Mouse (Mus musculus) limb, embryonic 13.5 days (tissue): ENCODE measurements at regions not wholly inside any gene's neighbourhood (a gene's known extent, or its start where the extent isn't known, plus 50 kb on each side); places are given as distances from the start of the nearest gene placed in this dataset.
"Not testable (repeated sequence)": the region's sequence is repeated elsewhere in the genome, so short reads cannot be mapped to it uniquely, and the experiment has no call there.

ENCODE experiments used
- ATAC-seq: fragments of 200-750 bp; cut with Nextera tagmentation; 2 replicates; pipeline ENCODE4 v1.8.0; 2017; ENCODE audit warnings: low read depth, moderate number of reproducible peaks, moderate TSS enrichment; ENCODE audit not compliant: low FRiP score
- H3K27ac ChIP-seq: fragments of 300-500 bp; sonication (generic); 2 replicates; pipeline ENCODE4 v1.5.1; 2015; ENCODE audit warnings: inconsistent platforms, mild to moderate bottlenecking, moderate library complexity
- H3K27me3 ChIP-seq: fragments of 300-500 bp; sonication (generic); 2 replicates; pipeline ENCODE4 v1.6.1; 2015; ENCODE audit warnings: mild to moderate bottlenecking, inconsistent platforms
- H3K36me3 ChIP-seq: fragments of 300-500 bp; sonication (generic); 2 replicates; pipeline ENCODE4 v1.6.1; 2015; ENCODE audit warnings: inconsistent platforms, mild to moderate bottlenecking, moderate library complexity
- H3K4me1 ChIP-seq: fragments of 300-500 bp; sonication (generic); 2 replicates; pipeline ENCODE4 v1.6.1; 2015; ENCODE audit warnings: inconsistent platforms
- H3K4me2 ChIP-seq: fragments of 300-500 bp; sonication (generic); replicated peaks from 2 replicates; pipeline ENCODE4 v1.6.1; 2015; ENCODE audit warnings: inconsistent platforms, mild to moderate bottlenecking, moderate library complexity
- H3K4me3 ChIP-seq: fragments of 300-500 bp; sonication (generic); 2 replicates; pipeline ENCODE4 v1.5.1; 2015; ENCODE audit warnings: moderate library complexity, mild to moderate bottlenecking, inconsistent platforms
- H3K9ac ChIP-seq: fragments of 300-500 bp; sonication (generic); 2 replicates; pipeline ENCODE4 v1.6.1; 2015; ENCODE audit warnings: mild to moderate bottlenecking, inconsistent platforms
- H3K9me3 ChIP-seq: fragments of 300-500 bp; sonication (generic); 2 replicates; pipeline ENCODE4 v1.6.1; 2016; ENCODE audit warnings: inconsistent platforms
- WGBS: fragments of 180-500 bp; shearing (Covaris S2); methylation state at CpG from one replicate; pipeline ENCODE4 v1.1.7; 2015; 5-methylcytosine and 5-hydroxymethylcytosine counted together

DNA sequence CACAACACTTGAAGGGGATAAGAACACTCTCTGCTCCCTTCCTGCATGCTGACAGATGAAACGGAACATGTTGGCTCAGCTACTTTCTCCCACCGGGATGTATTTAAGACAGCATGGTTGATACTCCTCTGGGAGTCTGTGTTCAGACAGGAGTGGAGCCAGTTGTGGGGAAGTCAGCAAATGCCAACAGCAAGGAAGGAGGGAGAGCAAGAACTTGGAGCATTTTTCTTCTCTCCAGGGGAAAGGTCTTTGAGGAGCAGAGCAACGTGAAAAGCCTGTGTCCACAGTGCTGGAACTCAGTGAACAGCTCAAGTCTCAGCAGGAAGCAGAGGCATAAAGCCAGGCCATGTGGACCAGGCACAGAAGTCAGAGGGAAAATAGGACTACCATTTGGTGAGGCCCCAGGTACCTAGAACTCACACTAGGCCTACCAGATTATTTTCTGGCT is 188.8 kb upstream of the Dmac1 start:
- Histone ChIP-seq H3K9me3 (no peaks in the 10 kb centered on the region), H3K4me1 (no peaks in the 10 kb centered on the region), H3K4me3 (no peak overlapping the region), H3K27me3 (no peaks in the 10 kb centered on the region), H3K27ac (no peak overlapping the region), H3K4me2 (no peak overlapping the region), H3K36me3 (no peaks in the 10 kb centered on the region), H3K9ac (no peak overlapping the region)
- no peak for ATAC-seq
- 44% methylated on average over 3 of the region's 3 CpGs for WGBS

DNA sequence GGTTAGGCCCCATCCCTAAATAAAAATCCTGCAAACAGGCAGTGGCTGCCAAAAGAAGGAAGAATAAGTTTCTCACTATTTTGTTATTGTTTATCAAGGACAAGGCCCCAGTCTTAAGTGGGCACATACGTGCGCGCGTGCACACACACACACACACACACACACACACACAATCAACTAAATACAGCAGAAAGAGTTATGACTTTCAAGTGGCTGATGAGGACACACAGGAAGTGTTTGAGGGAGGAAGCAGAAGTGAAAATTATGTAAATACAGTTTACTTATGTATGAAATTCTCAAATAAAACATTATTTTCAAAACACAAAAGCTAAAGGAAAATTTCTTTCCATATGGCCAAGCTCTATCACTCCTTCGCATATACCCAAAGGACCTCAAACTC is 185.5 kb upstream of the Dmac1 start:
- no peak overlapping the region for H3K9ac ChIP-seq
- H3K36me3 ChIP-seq, result no peaks in the 10 kb centered on the region
- H3K4me1 ChIP-seq, result no peaks in the 10 kb centered on the region
- H3K4me3 ChIP-seq, result no peak overlapping the region
- H3K9me3 ChIP-seq, result no peaks in the 10 kb centered on the region
- H3K27me3 ChIP-seq, result no peaks in the 10 kb centered on the region
- ATAC-seq, result no peak
- no peak overlapping the region for H3K4me2 ChIP-seq
- WGBS, result 97% methylated on average over 5 of the region's 5 CpGs
- H3K27ac ChIP-seq, result no peak overlapping the region

DNA sequence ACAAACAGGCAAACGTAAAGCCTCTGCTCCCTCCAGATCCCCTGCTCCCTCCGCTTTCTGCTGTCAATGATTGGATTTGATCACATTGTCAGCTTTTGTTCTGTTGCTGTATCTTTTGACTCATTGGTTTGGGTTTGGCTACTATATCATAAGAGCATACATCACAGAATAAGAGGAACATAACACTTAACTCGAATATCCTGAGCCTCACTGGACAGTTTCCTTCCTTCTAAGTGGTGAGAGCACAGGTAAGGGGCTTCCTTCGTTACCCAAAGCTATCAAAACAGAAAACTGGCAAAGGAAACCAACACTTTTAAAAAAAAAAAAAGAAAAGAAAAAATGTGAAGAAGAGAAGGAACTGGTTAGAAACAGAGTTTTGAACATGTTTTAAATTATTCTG is 171.4 kb upstream of the Dmac1 start:
- H3K27ac ChIP-seq, result no peak overlapping the region
- H3K9ac ChIP-seq, result no peak overlapping the region
- no peaks in the 10 kb centered on the region for H3K27me3 ChIP-seq
- no peak overlapping the region for H3K4me3 ChIP-seq
- H3K4me2 ChIP-seq, result no peak overlapping the region
- no peaks in the 10 kb centered on the region for H3K36me3 ChIP-seq
- no peak for ATAC-seq
- H3K9me3 ChIP-seq, result no peaks in the 10 kb centered on the region
- H3K4me1 ChIP-seq, result no peaks in the 10 kb centered on the region
- WGBS, result 75% methylated on average over 4 of the region's 4 CpGs

DNA sequence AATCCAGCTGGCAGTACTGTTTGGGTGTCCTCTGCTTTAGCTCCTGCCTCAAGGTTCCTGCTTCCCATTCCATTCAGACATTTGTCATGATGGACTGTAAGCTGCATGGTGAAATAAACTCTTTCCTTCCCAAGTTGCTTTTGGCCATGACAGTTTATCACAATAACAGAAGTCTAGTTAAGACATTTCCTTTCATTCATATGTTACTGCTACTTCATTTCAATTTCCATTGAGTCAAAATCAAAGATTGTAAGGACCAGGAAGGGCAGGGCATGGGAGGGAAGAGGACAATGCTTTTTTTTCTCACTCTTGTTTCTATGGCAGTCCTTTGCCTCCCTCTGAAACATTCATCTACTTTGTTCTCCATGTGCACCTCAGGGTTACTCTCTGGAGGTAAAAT is 145.2 kb upstream of the Dmac1 start:
- Histone ChIP-seq H3K4me1 (no peaks in the 10 kb centered on the region), H3K4me2 (no peak overlapping the region), H3K27ac (no peak overlapping the region), H3K4me3 (no peak overlapping the region), H3K27me3 (no peaks in the 10 kb centered on the region), H3K36me3 (no peaks in the 10 kb centered on the region), H3K9ac (no peak overlapping the region), H3K9me3 (no peaks in the 10 kb centered on the region)
- no peak for ATAC-seq

DNA sequence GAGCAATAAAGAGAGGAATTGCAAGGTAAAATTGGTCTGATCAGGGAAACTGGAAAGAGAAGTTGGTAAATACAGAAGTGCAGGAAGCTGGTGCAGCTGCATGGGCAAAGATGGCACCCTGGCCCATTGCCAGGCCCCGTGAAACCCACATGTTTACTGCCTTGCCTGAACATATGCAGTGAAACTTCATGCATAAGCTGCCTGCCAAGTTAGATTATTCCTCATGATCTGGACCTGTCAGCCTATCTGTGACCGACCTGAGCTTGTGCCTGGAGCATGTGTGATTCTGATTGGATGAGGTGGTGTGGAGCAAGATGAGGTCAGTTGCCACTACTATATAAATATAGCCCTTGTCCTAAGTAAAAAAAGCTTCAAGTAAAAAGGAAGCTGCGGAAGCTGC is 122.6 kb upstream of the Dmac1 start:
- peaks cover 14% of the 10 kb centered on the region for H3K9me3 ChIP-seq
- H3K36me3 ChIP-seq, ATAC-seq, H3K27ac ChIP-seq, H3K4me1 ChIP-seq, H3K4me3 ChIP-seq, H3K9ac ChIP-seq, H3K27me3 ChIP-seq, H3K4me2 ChIP-seq: not testable (repeated sequence)
- WGBS, result 82% methylated on average over 3 of the region's 3 CpGs

- Histone ChIP-seq H3K4me2 (no peak overlapping the region), H3K36me3 (no peaks in the 10 kb centered on the region), H3K9me3 (no peaks in the 10 kb centered on the region), H3K27me3 (no peaks in the 10 kb centered on the region), H3K27ac (no peak overlapping the region), H3K4me1 (no peaks in the 10 kb centered on the region), H3K4me3 (no peak overlapping the region), H3K9ac (no peak overlapping the region)
- no peak for ATAC-seq
Measured at GRCm38 (mm10) chr4:75394992-75395391, 116.9 kb upstream of the Dmac1 start.

DNA sequence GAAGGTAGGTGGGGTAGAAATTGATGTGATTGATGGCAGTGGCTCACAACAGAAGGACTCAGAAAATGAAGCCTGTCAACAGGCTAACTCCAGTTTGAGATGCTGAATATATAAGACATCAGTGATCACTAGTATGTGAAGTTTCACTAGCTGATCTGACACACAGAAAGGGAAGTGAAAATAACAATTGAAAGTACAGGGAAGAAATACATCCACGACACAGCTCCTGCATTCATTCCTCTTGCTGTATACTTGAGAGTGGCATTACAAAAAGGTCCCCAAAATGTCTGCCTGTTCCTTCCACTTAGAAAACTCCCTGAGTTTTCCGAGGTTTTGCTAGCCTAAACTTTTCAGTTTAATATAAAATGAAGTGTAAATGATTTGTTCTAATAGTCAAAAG is 116.2 kb upstream of the Dmac1 start:
- Histone ChIP-seq H3K4me3 (no peak overlapping the region), H3K9me3 (no peaks in the 10 kb centered on the region), H3K4me2 (no peak overlapping the region), H3K36me3 (no peaks in the 10 kb centered on the region), H3K9ac (no peak overlapping the region), H3K27me3 (no peaks in the 10 kb centered on the region), H3K4me1 (no peaks in the 10 kb centered on the region), H3K27ac (no peak overlapping the region)
- 66% methylated on average over 2 of the region's 2 CpGs for WGBS
- ATAC-seq, result no peak

DNA sequence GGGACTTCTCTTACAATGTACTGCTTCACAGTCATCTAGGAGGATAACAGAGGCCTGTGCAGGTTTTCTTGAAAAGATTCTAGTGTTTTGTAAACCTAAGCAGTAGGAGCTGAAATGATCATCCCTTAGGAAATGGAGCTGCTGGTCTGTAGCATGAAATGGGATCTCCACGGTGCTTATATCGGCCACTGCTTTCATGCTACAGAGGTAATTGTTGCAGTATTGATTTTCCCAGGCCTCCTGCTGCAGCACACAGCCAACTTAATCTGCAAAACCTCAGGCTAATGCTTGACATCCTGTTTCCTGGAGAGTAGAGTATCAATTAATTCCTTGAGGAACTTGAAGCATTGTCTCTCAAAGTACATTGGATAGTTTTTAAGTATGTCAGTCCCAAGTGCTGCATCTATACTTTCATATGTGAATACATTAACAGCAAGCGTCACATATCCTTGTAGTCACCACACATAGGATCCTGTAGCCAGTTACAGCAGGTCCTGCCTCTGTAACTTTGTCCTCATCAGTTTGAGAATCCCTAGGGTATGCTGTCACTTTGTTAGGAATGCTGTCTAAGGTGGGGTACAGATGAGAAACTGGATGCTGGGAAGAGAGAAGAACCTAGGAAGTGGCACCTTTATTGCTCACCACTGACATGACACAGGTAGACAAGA is 108.3 kb upstream of the Dmac1 start:
- Histone ChIP-seq H3K4me3 (no peak overlapping the region), H3K27me3 (no peaks in the 10 kb centered on the region), H3K9ac (no peak overlapping the region), H3K27ac (no peak overlapping the region), H3K4me2 (no peak overlapping the region), H3K4me1 (no peaks in the 10 kb centered on the region), H3K9me3 (no peaks in the 10 kb centered on the region), H3K36me3 (no peaks in the 10 kb centered on the region)
- WGBS, result 35% methylated on average over 3 of the region's 3 CpGs
- no peak for ATAC-seq

GRCm38 (mm10) chr4:75359496-75359895 is 81.4 kb upstream of the Dmac1 start:
- no peaks in the 10 kb centered on the region for H3K36me3 ChIP-seq
- no peaks in the 10 kb centered on the region for H3K9me3 ChIP-seq
- H3K4me2 ChIP-seq, result no peak overlapping the region
- no peaks in the 10 kb centered on the region for H3K27me3 ChIP-seq
- WGBS, result 83% methylated on average over 2 of the region's 2 CpGs
- no peak overlapping the region for H3K9ac ChIP-seq
- no peak for ATAC-seq
- H3K27ac ChIP-seq, result no peak overlapping the region
- H3K4me1 ChIP-seq, result no peaks in the 10 kb centered on the region
- no peak overlapping the region for H3K4me3 ChIP-seq

DNA sequence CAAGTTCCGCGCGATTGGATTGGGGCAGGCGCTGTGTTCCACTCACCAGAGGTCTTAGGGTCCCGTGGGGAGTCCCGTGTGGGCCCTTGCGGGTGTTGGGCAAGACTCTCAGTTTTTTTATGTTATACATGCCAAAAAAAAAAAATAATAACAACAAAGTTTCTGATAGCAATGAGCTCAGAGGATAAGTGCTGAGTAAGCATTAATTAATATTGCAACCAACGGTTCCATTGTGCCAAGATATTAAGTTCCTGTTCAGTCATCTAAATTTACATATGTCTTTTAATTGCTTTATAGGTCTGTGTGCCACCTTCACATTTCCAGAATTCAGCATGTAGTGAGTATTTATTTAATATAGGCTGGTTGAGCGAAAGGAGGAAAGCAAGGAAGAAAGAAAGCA is 77.5 kb upstream of the Dmac1 start:
- Histone ChIP-seq H3K4me2 (no peak overlapping the region), H3K4me1 (no peaks in the 10 kb centered on the region), H3K4me3 (no peak overlapping the region), H3K27ac (no peak overlapping the region), H3K27me3 (no peaks in the 10 kb centered on the region), H3K9me3 (no peaks in the 10 kb centered on the region), H3K9ac (no peak overlapping the region), H3K36me3 (no peaks in the 10 kb centered on the region)
- 95% methylated on average over 7 of the region's 9 CpGs for WGBS
- ATAC-seq, result no peak

DNA sequence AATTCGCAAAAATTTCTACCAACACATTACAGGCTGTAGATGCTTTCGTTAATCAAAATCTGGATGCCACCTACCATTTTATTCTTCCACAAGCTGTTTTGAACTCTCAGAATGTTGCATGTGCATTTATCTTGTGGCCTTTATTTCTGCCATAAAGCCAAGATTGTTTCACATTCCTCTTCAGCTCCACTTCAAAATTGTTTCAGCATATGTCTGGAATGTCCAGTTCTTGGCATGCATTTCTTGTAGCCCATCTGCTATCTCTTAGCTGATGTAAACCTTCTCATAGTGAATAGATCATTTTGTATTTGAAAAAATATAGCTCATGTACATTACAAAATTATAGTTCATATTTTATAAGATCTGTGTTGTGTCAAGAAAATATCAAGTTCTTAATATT is 56.4 kb upstream of the Dmac1 start:
- no peaks in the 10 kb centered on the region for H3K27me3 ChIP-seq
- no peak overlapping the region for H3K4me3 ChIP-seq
- H3K9me3 ChIP-seq, result no peaks in the 10 kb centered on the region
- 88% methylated on average over 2 of the region's 2 CpGs for WGBS
- no peak overlapping the region for H3K4me2 ChIP-seq
- 0 out of 2 replicates have a peak, but pooled peaks cover under 1% of the 10 kb centered on the region for H3K4me1 ChIP-seq
- H3K9ac ChIP-seq, result no peak overlapping the region
- no peak overlapping the region for H3K27ac ChIP-seq
- ATAC-seq, result no peak
- no peaks in the 10 kb centered on the region for H3K36me3 ChIP-seq

- H3K4me2 ChIP-seq, result no peak overlapping the region
- no peak overlapping the region for H3K4me3 ChIP-seq
- WGBS, result 57% methylated on average over 5 of the region's 5 CpGs
- H3K4me1 ChIP-seq, result peaks cover 7% of the 10 kb centered on the region; the same call in 1 of the 2 replicates
- no peak overlapping the region for H3K27ac ChIP-seq
- no peaks in the 10 kb centered on the region for H3K36me3 ChIP-seq
- ATAC-seq, result no peak
- no peak overlapping the region for H3K9ac ChIP-seq
- H3K27me3 ChIP-seq, result no peaks in the 10 kb centered on the region
- no peaks in the 10 kb centered on the region for H3K9me3 ChIP-seq
Measured at GRCm38 (mm10) chr4:75332791-75333190, 54.7 kb upstream of the Dmac1 start.

- H3K4me2 ChIP-seq, result no peak overlapping the region
- ATAC-seq, result peak; percentile 91
- H3K36me3 ChIP-seq, result no peaks in the 10 kb centered on the region
- 14% methylated on average over 6 of the region's 6 CpGs for WGBS
- no peaks in the 10 kb centered on the region for H3K9me3 ChIP-seq
- H3K27ac ChIP-seq, result peak overlapping the region; percentile 66; the same call in 1 of the 2 replicates
- no peaks in the 10 kb centered on the region for H3K27me3 ChIP-seq
- H3K4me1 ChIP-seq, result peaks cover 7% of the 10 kb centered on the region; the same call in 1 of the 2 replicates
- no peak overlapping the region for H3K4me3 ChIP-seq
- no peak overlapping the region for H3K9ac ChIP-seq
Measured at GRCm38 (mm10) chr4:75329511-75330171, 51.5 kb upstream of the Dmac1 start.
